Mouse (Mus musculus): ENCODE results near the gene Vgll4. TPM values are rescaled to one million over a fixed set of nuclear protein-coding genes. Genes with fewer than 3 reads are reported as not detected.

The Vgll4 gene
- polyA plus RNA-seq, 1 experiment: 44.8 TPM

GRCm38 (mm10) chr6:114987966-114988618 is 18.3 kb upstream of the Vgll4 start:
- Histone ChIP-seq H3K4me3 (ENCODE audit: insufficient read depth, low read length) (no peak overlapping the region), H3K4me1 (ENCODE audit: control insufficient read depth, insufficient read depth, low read length) (peaks cover 3% of the 10 kb centered on the region; the same call in 1 of the 2 replicates), H3K27ac (ENCODE audit: insufficient read depth, low read length) (no peak overlapping the region)
- no peak for TF ChIP-seq POLR2A (IDR thresholded peaks at IDR 0.05; ENCODE audit: extremely low read depth, insufficient read depth, low read length)
- no peak for TF ChIP-seq CTCF (IDR thresholded peaks at IDR 0.05; ENCODE audit: extremely low read depth, insufficient read depth, low read length)

- no peak overlapping the region for H3K4me3 ChIP-seq (ENCODE audit: insufficient read depth, low read length)
- H3K4me1 ChIP-seq (ENCODE audit: control insufficient read depth, insufficient read depth, low read length): no peaks in the 10 kb centered on the region
- no peak overlapping the region for H3K27ac ChIP-seq (ENCODE audit: insufficient read depth, low read length)
- TF ChIP-seq CTCF (IDR thresholded peaks at IDR 0.05; ENCODE audit: extremely low read depth, insufficient read depth, low read length) (no peak), POLR2A (IDR thresholded peaks at IDR 0.05; ENCODE audit: extremely low read depth, insufficient read depth, low read length) (no peak)
Measured at GRCm38 (mm10) chr6:114982671-114983070, 12.9 kb upstream of the Vgll4 start.

- Histone ChIP-seq H3K27ac (ENCODE audit: insufficient read depth, low read length) (no peak overlapping the region), H3K4me3 (ENCODE audit: insufficient read depth, low read length) (no peak overlapping the region), H3K4me1 (ENCODE audit: control insufficient read depth, insufficient read depth, low read length) (peaks cover 5% of the 10 kb centered on the region; the same call in 1 of the 2 replicates)
- no peak for TF ChIP-seq CTCF (IDR thresholded peaks at IDR 0.05; ENCODE audit: extremely low read depth, insufficient read depth, low read length)
- TF ChIP-seq POLR2A (IDR thresholded peaks at IDR 0.05; ENCODE audit: extremely low read depth, insufficient read depth, low read length): no peak
Measured at GRCm38 (mm10) chr6:114979715-114980114, 9.9 kb upstream of the Vgll4 start.

GRCm38 (mm10) chr6:114976915-114977419 is 7.2 kb upstream of the Vgll4 start:
- Histone ChIP-seq H3K4me1 (ENCODE audit: control insufficient read depth, insufficient read depth, low read length) (peaks cover 5% of the 10 kb centered on the region; the same call in 1 of the 2 replicates), H3K27ac (ENCODE audit: insufficient read depth, low read length) (peak overlapping the region; percentile 72; the same call in 1 of the 2 replicates), H3K4me3 (ENCODE audit: insufficient read depth, low read length) (no peak overlapping the region)
- TF ChIP-seq CTCF (IDR thresholded peaks at IDR 0.05; ENCODE audit: extremely low read depth, insufficient read depth, low read length) (no peak), POLR2A (IDR thresholded peaks at IDR 0.05; ENCODE audit: extremely low read depth, insufficient read depth, low read length) (no peak)

GRCm38 (mm10) chr6:114974331-114974730 is 4.5 kb upstream of the Vgll4 start:
- TF ChIP-seq POLR2A (IDR thresholded peaks at IDR 0.05; ENCODE audit: extremely low read depth, insufficient read depth, low read length) (no peak), CTCF (IDR thresholded peaks at IDR 0.05; ENCODE audit: extremely low read depth, insufficient read depth, low read length) (no peak)
- Histone ChIP-seq H3K27ac (ENCODE audit: insufficient read depth, low read length) (no peak overlapping the region), H3K4me3 (ENCODE audit: insufficient read depth, low read length) (no peak overlapping the region), H3K4me1 (ENCODE audit: control insufficient read depth, insufficient read depth, low read length) (peaks cover 5% of the 10 kb centered on the region; the same call in 1 of the 2 replicates)

GRCm38 (mm10) chr6:114972988-114973387 is 3.2 kb upstream of the Vgll4 start:
- TF ChIP-seq POLR2A (IDR thresholded peaks at IDR 0.05; ENCODE audit: extremely low read depth, insufficient read depth, low read length) (no peak), CTCF (IDR thresholded peaks at IDR 0.05; ENCODE audit: extremely low read depth, insufficient read depth, low read length) (no peak)
- no peak overlapping the region for H3K4me3 ChIP-seq (ENCODE audit: insufficient read depth, low read length)
- peaks cover 5% of the 10 kb centered on the region; the same call in 1 of the 2 replicates for H3K4me1 ChIP-seq (ENCODE audit: control insufficient read depth, insufficient read depth, low read length)
- no peak overlapping the region for H3K27ac ChIP-seq (ENCODE audit: insufficient read depth, low read length)

- Histone ChIP-seq H3K27ac (ENCODE audit: insufficient read depth, low read length) (no peak overlapping the region), H3K4me1 (ENCODE audit: control insufficient read depth, insufficient read depth, low read length) (no peaks in the 10 kb centered on the region; the same call in 1 of the 2 replicates), H3K4me3 (ENCODE audit: insufficient read depth, low read length) (no peak overlapping the region)
- TF ChIP-seq CTCF (IDR thresholded peaks at IDR 0.05; ENCODE audit: extremely low read depth, insufficient read depth, low read length) (0 out of 2 replicates have a peak, but pooled peaks have one; percentile 9), POLR2A (IDR thresholded peaks at IDR 0.05; ENCODE audit: extremely low read depth, insufficient read depth, low read length) (no peak)
Measured at GRCm38 (mm10) chr6:114970895-114971294, 1.1 kb upstream of the Vgll4 start.

GRCm38 (mm10) chr6:114970386-114970785 is 592 bp upstream of the Vgll4 start:
- TF ChIP-seq CTCF (IDR thresholded peaks at IDR 0.05; ENCODE audit: extremely low read depth, insufficient read depth, low read length) (no peak), POLR2A (IDR thresholded peaks at IDR 0.05; ENCODE audit: extremely low read depth, insufficient read depth, low read length) (no peak)
- H3K4me1 ChIP-seq (ENCODE audit: control insufficient read depth, insufficient read depth, low read length): no peaks in the 10 kb centered on the region; the same call in 1 of the 2 replicates
- no peak overlapping the region; the same call in 1 of the 2 replicates for H3K4me3 ChIP-seq (ENCODE audit: insufficient read depth, low read length)
- H3K27ac ChIP-seq (ENCODE audit: insufficient read depth, low read length): no peak overlapping the region

- Histone ChIP-seq H3K4me3 (ENCODE audit: insufficient read depth, low read length) (peak overlapping the region; percentile 91), H3K27ac (ENCODE audit: insufficient read depth, low read length) (peak overlapping the region; percentile 83), H3K4me1 (ENCODE audit: control insufficient read depth, insufficient read depth, low read length) (peaks cover 6% of the 10 kb centered on the region)
- TF ChIP-seq CTCF (IDR thresholded peaks at IDR 0.05; ENCODE audit: extremely low read depth, insufficient read depth, low read length): no peak
- TF ChIP-seq POLR2A (IDR thresholded peaks at IDR 0.05; ENCODE audit: extremely low read depth, insufficient read depth, low read length): peak; percentile 67; the same call in 1 of the 2 replicates
Measured at GRCm38 (mm10) chr6:114968361-114969212, 1.2 kb downstream of the Vgll4 start.

All from cortical plate, adult 2 months (tissue).